In the genomic region with DNA sequence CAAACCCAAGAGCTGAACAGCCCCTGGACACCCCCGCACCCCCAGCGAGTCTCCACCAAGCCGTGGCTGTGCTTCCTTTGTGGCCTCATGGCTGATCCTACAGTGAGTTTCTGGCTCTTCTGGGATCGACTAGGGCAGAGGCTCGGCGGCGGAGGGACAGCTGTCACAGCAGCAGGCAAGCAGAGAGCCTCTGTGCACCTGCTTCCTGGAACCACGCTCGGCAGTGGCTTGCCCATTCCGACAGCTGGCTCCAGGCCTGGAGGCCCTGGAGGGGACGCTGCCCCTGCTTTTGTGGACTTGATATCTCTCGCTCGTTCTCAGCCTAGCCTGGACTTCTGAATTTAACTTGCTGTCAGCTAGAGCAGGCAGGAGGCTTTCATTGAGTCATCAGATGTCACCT, we compare ENCODE assay signal across 11 mouse cellular contexts. TPM values are rescaled to one million over a fixed set of nuclear protein-coding genes. Genes with fewer than 3 reads are reported as not detected.
DNase-seq lines count a peak whose midpoint lies in the region; ATAC-seq and TF ChIP-seq lines count a peak whose summit lies in the region.
"Had no signal": no experiment of that assay in that cellular context is flagged by ENCODE, and none has a peak within 500 bp of the region (broad histone marks: within the 10 kb centered on the region; RNA-seq: fewer than 3 reads in every experiment).

No protein-coding gene starts in this region.

- DNase-seq in heart, adult 11 months, result peak; percentile 94
- no peak for DNase-seq in heart, adult 8-10 months (ENCODE audit: low spot score)
- peak in 1 of 2 experiments; percentile 21 for DNase-seq in spleen, adult 2 months (ENCODE audit: low read depth in 1 of 2, low spot score in 2 of 2)
- no peak for DNase-seq in spleen, adult 12 weeks (ENCODE audit: low spot score)
- DNase-seq in lung, postnatal 14 days, result no peak
- no peak for DNase-seq in right cerebral cortex, postnatal 10 days (ENCODE audit: low spot score in 2 of 2)
- no peak for DNase-seq in adrenal gland, adult 2 months
- DNase-seq: kidney, adult 11 months had no signal

- ATAC-seq in liver, embryonic 15.5 days (ENCODE audit: insufficient read depth), result no peak
- ATAC-seq: Patski had no signal

- H3K27ac ChIP-seq in spleen, adult 2 months (ENCODE audit: insufficient read depth, low read length), result peak overlapping the region; percentile 83
- 0 out of 2 replicates have a peak overlapping the region, but pooled peaks have one; percentile 6 for H3K27ac ChIP-seq in liver, embryonic 15.5 days (replicated peaks)

- no peak for TF ChIP-seq CTCF in spleen, adult 2 months (IDR thresholded peaks at IDR 0.05; ENCODE audit: extremely low read depth, insufficient read depth, insufficient read length, insufficient replicate concordance)

- no peaks in the 10 kb centered on the region for H3K9me3 ChIP-seq in liver, embryonic 15.5 days (replicated peaks)

- TF ChIP-seq POLR2A in spleen, adult 2 months (IDR thresholded peaks at IDR 0.05; ENCODE audit: low read depth, low read length), result no peak

- H3K9ac ChIP-seq in liver, embryonic 15.5 days, result no peak overlapping the region

- H3K4me1 ChIP-seq in spleen, adult 2 months (ENCODE audit: control insufficient read depth, insufficient read depth, insufficient read length), result peaks cover 32% of the 10 kb centered on the region; the same call in 1 of the 2 replicates
- H3K4me1 ChIP-seq in liver, embryonic 15.5 days (replicated peaks), result peaks cover 61% of the 10 kb centered on the region

- no peak overlapping the region for H3K4me2 ChIP-seq in liver, embryonic 15.5 days

- WGBS in spleen, adult 2 months, result 21% methylated on average over 13 of the region's 13 CpGs
- 49% methylated on average over 13 of the region's 13 CpGs for WGBS in liver, embryonic 15.5 days (ENCODE audit: insufficient replicate concordance)

- H3K36me3 ChIP-seq in spleen, adult 2 months (ENCODE audit: control insufficient read depth, insufficient read depth, low read length), result peaks cover 23% of the 10 kb centered on the region
- peaks cover 61% of the 10 kb centered on the region for H3K36me3 ChIP-seq in liver, embryonic 15.5 days (replicated peaks)

- H3K4me3 ChIP-seq in spleen, adult 2 months (ENCODE audit: extremely low read depth, insufficient read depth, insufficient read length), result peak overlapping the region; percentile 14; the same call in 1 of the 2 replicates
- H3K4me3 ChIP-seq in liver, embryonic 15.5 days (replicated peaks), result no peak overlapping the region

- H3K27me3 ChIP-seq in spleen, adult 2 months (ENCODE audit: control insufficient read depth, insufficient read depth, low read length), result no peaks in the 10 kb centered on the region
- no peaks in the 10 kb centered on the region for H3K27me3 ChIP-seq in liver, embryonic 15.5 days

RNA-seq across cellular contexts. Expression of gene Fam78a, which starts 19.7 kb away (rescaled TPM):
- total RNA-seq in heart, adult 8-10 months (2022), result 10 to 100 TPM; 12.7 to 26.1 (median 16.3) TPM
- 33.1 and 48.3 TPM in 2 replicates for polyA plus RNA-seq in spleen, adult 2 months (2012; rRNA removed)
- polyA plus RNA-seq in liver, embryonic 15.5 days (2015; fragmentation: Nextera tagmentation; extraction: Ambion mirVana), result 11.4 TPM in 2 replicates
- 1 to 10 TPM; 1.5 to 4.8 TPM for total RNA-seq in adrenal gland, adult 2 months (2021)
- polyA plus RNA-seq in adrenal gland, adult 2 months (2012; rRNA removed), result 2.6 and 6.5 TPM in 2 replicates

RNA-seq across cellular contexts. Expression of gene Plpp7, which starts 30.4 kb away (rescaled TPM):
- total RNA-seq in heart, adult 8-10 months (2022), result 10 to 100 TPM; 34.7 to 48.9 (median 42.6) TPM
- polyA plus RNA-seq in spleen, adult 2 months (2012; rRNA removed), result 2.6 and 4.6 TPM in 2 replicates
- polyA plus RNA-seq in liver, embryonic 15.5 days (2015; fragmentation: Nextera tagmentation; extraction: Ambion mirVana), result 1.9 and 2.0 TPM in 2 replicates
- total RNA-seq in adrenal gland, adult 2 months (2021), result 1 to 10 TPM; 4.0 to 4.2 TPM
- polyA plus RNA-seq in adrenal gland, adult 2 months (2012; rRNA removed), result 35.8 and 42.0 TPM in 2 replicates
- total RNA-seq: neutrophil, adult 5-6 weeks had no signal
